Mouse (Mus musculus) forebrain, embryonic 11.5 days (tissue): ENCODE measurements around the gene Zmiz1. TPM values are rescaled to one million over a fixed set of nuclear protein-coding genes. Genes with fewer than 3 reads are reported as not detected.
A peak's percentile ranks its signal among the peaks of the same experiment; 100 is the strongest.

Experiments
- ATAC-seq: fragments of 200-750 bp; cut with Nextera tagmentation; replicated peaks from 2 replicates; pipeline ENCODE4 v1.8.0; 2017; ENCODE audit warnings: moderate TSS enrichment; ENCODE audit not compliant: low FRiP score
- DNase-seq: peaks from one replicate; pipeline ENCODE4 v3.0.0-alpha.2; 2017; ENCODE audit warnings: low spot score
- H3K27ac ChIP-seq: fragments of 300-500 bp; sonication (generic); 2 replicates; pipeline ENCODE4 v1.5.1; 2014; ENCODE audit warnings: low read depth, low read length
- H3K27me3 ChIP-seq: fragments of 300-500 bp; sonication (generic); 2 replicates; pipeline ENCODE4 v1.6.1; 2014; ENCODE audit warnings: mild to moderate bottlenecking, low read length, mixed read lengths; ENCODE audit not compliant: control insufficient read depth, insufficient read depth
- H3K36me3 ChIP-seq: fragments of 300-500 bp; sonication (generic); 2 replicates; pipeline ENCODE4 v1.6.1; 2014; ENCODE audit warnings: mild to moderate bottlenecking, low read length, moderate library complexity, mixed read lengths; ENCODE audit not compliant: control insufficient read depth, insufficient read depth
- H3K4me1 ChIP-seq: fragments of 300-500 bp; sonication (generic); replicated peaks from 2 replicates; pipeline ENCODE4 v1.6.1; 2014; ENCODE audit warnings: low read length, mixed read lengths; ENCODE audit not compliant: control insufficient read depth, insufficient read depth
- H3K4me2 ChIP-seq: fragments of 300-500 bp; sonication (generic); 2 replicates; pipeline ENCODE4 v1.6.1; 2014; ENCODE audit warnings: low read depth, mild to moderate bottlenecking, low read length, moderate library complexity, mixed read lengths; ENCODE audit not compliant: severe bottlenecking
- H3K4me3 ChIP-seq: fragments of 300-500 bp; sonication (generic); 2 replicates; pipeline ENCODE4 v1.5.1; 2014; ENCODE audit warnings: low read depth, low read length
- H3K9ac ChIP-seq: fragments of 300-500 bp; sonication (generic); 2 replicates; pipeline ENCODE4 v1.6.1; 2014; ENCODE audit warnings: low read length
- H3K9me3 ChIP-seq: fragments of 300-500 bp; sonication (generic); 2 replicates; pipeline ENCODE4 v1.6.1; 2016; ENCODE audit warnings: low read length, mixed read lengths; ENCODE audit not compliant: control insufficient read depth
- WGBS: fragments of 180-500 bp; shearing (Covaris S2); extraction: QIAGEN DNeasy Blood & Tissue Kit; methylation state at CpG from one replicate; pipeline ENCODE4 v1.1.7; 2014; 5-methylcytosine and 5-hydroxymethylcytosine counted together
- polyA plus RNA-seq: library from polyadenylated mRNA; unstranded; fragments of >200 nt; fragmentation: Nextera tagmentation; extraction: Ambion mirVana; gene quantifications from 2 replicates; pipeline ENCODE4 v1.2.1, GENCODE M21; 2014

Zmiz1 gene
- polyA plus RNA-seq, 1 experiment from 2014 or later, result 71.2 TPM

GRCm38 (mm10) chr14:25613942-25614575 is 155.1 kb downstream of the Zmiz1 start:
- Histone ChIP-seq H3K4me1 (peaks cover 23% of the 10 kb centered on the region), H3K9me3 (no peaks in the 10 kb centered on the region), H3K4me3 (no peak overlapping the region), H3K4me2 (no peak overlapping the region), H3K36me3 (no peaks in the 10 kb centered on the region; the same call in 1 of the 2 replicates), H3K27ac (no peak overlapping the region), H3K27me3 (no peaks in the 10 kb centered on the region), H3K9ac (no peak overlapping the region)
- ATAC-seq (no peak), DNase-seq (no peak)
- 92% methylated on average over 8 of the region's 8 CpGs for WGBS

- Histone ChIP-seq H3K36me3 (no peaks in the 10 kb centered on the region; the same call in 1 of the 2 replicates), H3K27ac (no peak overlapping the region), H3K9ac (no peak overlapping the region), H3K4me1 (peaks cover 21% of the 10 kb centered on the region), H3K4me3 (no peak overlapping the region), H3K27me3 (no peaks in the 10 kb centered on the region), H3K4me2 (no peak overlapping the region), H3K9me3 (no peaks in the 10 kb centered on the region)
- WGBS, result 69% methylated on average over 5 of the region's 5 CpGs
- no peak for ATAC-seq
- no peak for DNase-seq
Observed at GRCm38 (mm10) chr14:25614684-25615083, 155.7 kb downstream of the Zmiz1 start.

GRCm38 (mm10) chr14:25615602-25616001 is 156.6 kb downstream of the Zmiz1 start:
- Histone ChIP-seq H3K4me1 (peaks cover 19% of the 10 kb centered on the region), H3K9ac (no peak overlapping the region), H3K9me3 (no peaks in the 10 kb centered on the region), H3K4me2 (no peak overlapping the region), H3K4me3 (no peak overlapping the region), H3K27me3 (no peaks in the 10 kb centered on the region), H3K27ac (no peak overlapping the region), H3K36me3 (no peaks in the 10 kb centered on the region; the same call in 1 of the 2 replicates)
- DNase-seq (no peak), ATAC-seq (no peak)
- 84% methylated on average over 8 of the region's 8 CpGs for WGBS

GRCm38 (mm10) chr14:25616009-25616723 is 157.2 kb downstream of the Zmiz1 start:
- no peak overlapping the region for H3K27ac ChIP-seq
- no peak overlapping the region for H3K4me3 ChIP-seq
- H3K36me3 ChIP-seq, result no peaks in the 10 kb centered on the region; the same call in 1 of the 2 replicates
- ATAC-seq (no peak), DNase-seq (no peak)
- H3K9me3 ChIP-seq, result no peaks in the 10 kb centered on the region
- no peaks in the 10 kb centered on the region for H3K27me3 ChIP-seq
- H3K9ac ChIP-seq, result no peak overlapping the region
- no peak overlapping the region for H3K4me2 ChIP-seq
- H3K4me1 ChIP-seq, result peaks cover 13% of the 10 kb centered on the region
- WGBS, result 86% methylated on average over 15 of the region's 15 CpGs

- WGBS, result 42% methylated on average over 4 of the region's 4 CpGs
- H3K4me1 ChIP-seq, result peaks cover 5% of the 10 kb centered on the region
- no peak for ATAC-seq
Observed at GRCm38 (mm10) chr14:25617264-25617663, 158.3 kb downstream of the Zmiz1 start.

GRCm38 (mm10) chr14:25619066-25619762 is 160.2 kb downstream of the Zmiz1 start:
- Histone ChIP-seq H3K4me1 (peaks cover 7% of the 10 kb centered on the region), H3K9ac (no peak overlapping the region), H3K9me3 (no peaks in the 10 kb centered on the region), H3K27ac (no peak overlapping the region), H3K4me2 (no peak overlapping the region), H3K27me3 (no peaks in the 10 kb centered on the region), H3K4me3 (no peak overlapping the region), H3K36me3 (no peaks in the 10 kb centered on the region; the same call in 1 of the 2 replicates)
- 91% methylated on average over 4 of the region's 4 CpGs for WGBS
- ATAC-seq, result no peak
- no peak for DNase-seq

More at GRCm38 (mm10) chr14:25617264-25617663, 158.3 kb downstream of the Zmiz1 start:
- no peaks in the 10 kb centered on the region for H3K9me3 ChIP-seq
- DNase-seq, result no peak
- no peak overlapping the region for H3K9ac ChIP-seq
- no peak overlapping the region for H3K4me2 ChIP-seq
- H3K4me3 ChIP-seq, result no peak overlapping the region
- no peaks in the 10 kb centered on the region; the same call in 1 of the 2 replicates for H3K36me3 ChIP-seq
- H3K27ac ChIP-seq, result no peak overlapping the region
- no peaks in the 10 kb centered on the region for H3K27me3 ChIP-seq

- Histone ChIP-seq H3K9me3 (no peaks in the 10 kb centered on the region), H3K9ac (no peak overlapping the region), H3K4me3 (no peak overlapping the region), H3K4me2 (no peak overlapping the region), H3K4me1 (peaks cover 7% of the 10 kb centered on the region), H3K27ac (no peak overlapping the region), H3K27me3 (no peaks in the 10 kb centered on the region), H3K36me3 (no peaks in the 10 kb centered on the region; the same call in 1 of the 2 replicates)
- DNase-seq (no peak), ATAC-seq (no peak)
- WGBS, result 70% methylated on average over 4 of the region's 4 CpGs
Observed at GRCm38 (mm10) chr14:25620766-25621165, 161.8 kb downstream of the Zmiz1 start.

GRCm38 (mm10) chr14:25623698-25624097 is 164.7 kb downstream of the Zmiz1 start:
- Histone ChIP-seq H3K9ac (no peak overlapping the region), H3K4me3 (no peak overlapping the region), H3K36me3 (no peaks in the 10 kb centered on the region), H3K27me3 (no peaks in the 10 kb centered on the region), H3K4me2 (no peak overlapping the region), H3K4me1 (peaks cover 7% of the 10 kb centered on the region), H3K27ac (peak overlapping the region; percentile 55), H3K9me3 (no peaks in the 10 kb centered on the region)
- WGBS, result 37% methylated on average over 7 of the region's 7 CpGs
- no peak for DNase-seq
- ATAC-seq, result peak; percentile 21; the same call in 1 of the 2 replicates
